19 mouse cellular contexts compared by ENCODE assay signal in genomic region chr19:57786699-57787098, GRCm38 (mm10).
DNase-seq lines count a peak whose midpoint lies in the region; ATAC-seq and TF ChIP-seq lines count a peak whose summit lies in the region.
"Had no signal": no experiment of that assay in that cellular context is flagged by ENCODE, and none has a peak within 500 bp of the region (broad histone marks: within the 10 kb centered on the region; RNA-seq: fewer than 3 reads in every experiment).

No protein-coding gene starts in this region.

- no peaks in the 10 kb centered on the region for H3K4me1 ChIP-seq in heart, embryonic 12.5 days (replicated peaks)
- no peaks in the 10 kb centered on the region; the same call in 1 of the 2 replicates for H3K4me1 ChIP-seq in limb, embryonic 12.5 days (replicated peaks)
- 0 out of 2 replicates have a peak, but pooled peaks cover 4% of the 10 kb centered on the region for H3K4me1 ChIP-seq in limb, embryonic 10.5 days

- 67% methylated on average over 5 of the region's 5 CpGs for WGBS in heart, embryonic 12.5 days
- 67% methylated on average over 5 of the region's 5 CpGs for WGBS in limb, embryonic 12.5 days
- 80% methylated on average over 5 of the region's 5 CpGs for WGBS in limb, embryonic 10.5 days

- ATAC-seq in heart, embryonic 12.5 days (ENCODE audit: insufficient number of reproducible peaks, low FRiP score): no peak
- ATAC-seq in limb, embryonic 12.5 days (ENCODE audit: insufficient number of reproducible peaks, insufficient read depth, low FRiP score, low TSS enrichment, low read depth): no peak
- ATAC-seq: CD4-positive, CD25-positive, alpha-beta regulatory T cell, adult 4 months; intestine, embryonic 16.5 days had no signal

- no peak for TF ChIP-seq POLR2A in brain, embryonic 14.5 days (IDR thresholded peaks at IDR 0.05; ENCODE audit: borderline replicate concordance, extremely low read depth, insufficient read depth, insufficient read length, poor library complexity, severe bottlenecking)

- H3K4me3 ChIP-seq in heart, embryonic 12.5 days: no peak overlapping the region
- no peak overlapping the region for H3K4me3 ChIP-seq in limb, embryonic 12.5 days (replicated peaks)
- H3K4me3 ChIP-seq in limb, embryonic 10.5 days: no peak overlapping the region
- H3K4me3 ChIP-seq: erythroblast, embryonic 14.5 days; heart, embryonic 10.5 days had no signal

- no peak overlapping the region for H3K4me2 ChIP-seq in heart, embryonic 12.5 days
- H3K4me2 ChIP-seq in limb, embryonic 12.5 days: no peak overlapping the region
- H3K4me2 ChIP-seq: midbrain, embryonic 11.5 days had no signal

- DNase-seq in heart, adult 8-10 months (ENCODE audit: low spot score): peak; percentile 7
- no peak for DNase-seq in limb, embryonic 10.5 days (ENCODE audit: low spot score)
- peak; percentile 56 for DNase-seq in brain, embryonic 14.5 days (ENCODE audit: low read depth)
- DNase-seq in embryo, embryonic 11 days: peak; percentile 8
- DNase-seq in liver: no peak
- DNase-seq: adrenal gland, adult 8-10 months; cerebellum, adult 18-20 months; heart, postnatal 4 days; left cerebral cortex, postnatal 4 days; lung, postnatal 10 days; thymus, adult 18-20 months had no signal

- H3K9ac ChIP-seq in heart, embryonic 12.5 days: no peak overlapping the region
- H3K9ac ChIP-seq in limb, embryonic 12.5 days (replicated peaks): no peak overlapping the region
- H3K9ac ChIP-seq: liver, embryonic 14.5 days had no signal

- no peaks in the 10 kb centered on the region; the same call in 1 of the 2 replicates for H3K36me3 ChIP-seq in heart, embryonic 12.5 days
- peaks cover 7% of the 10 kb centered on the region for H3K36me3 ChIP-seq in limb, embryonic 12.5 days
- H3K36me3 ChIP-seq in limb, embryonic 10.5 days: peaks cover 4% of the 10 kb centered on the region; the same call in 1 of the 2 replicates
- H3K36me3 ChIP-seq: heart, embryonic 10.5 days had no signal

- TF ChIP-seq CTCF in brain, embryonic 14.5 days (IDR thresholded peaks at IDR 0.05; ENCODE audit: borderline replicate concordance, extremely low read depth, insufficient read depth, insufficient read length): no peak

- no peaks in the 10 kb centered on the region for H3K9me3 ChIP-seq in heart, embryonic 12.5 days (replicated peaks)
- no peaks in the 10 kb centered on the region for H3K9me3 ChIP-seq in limb, embryonic 12.5 days
- H3K9me3 ChIP-seq in limb, embryonic 10.5 days (replicated peaks): no peaks in the 10 kb centered on the region
- H3K9me3 ChIP-seq: heart, embryonic 10.5 days had no signal

- H3K27me3 ChIP-seq in heart, embryonic 12.5 days (replicated peaks): no peaks in the 10 kb centered on the region
- H3K27me3 ChIP-seq in limb, embryonic 12.5 days: no peaks in the 10 kb centered on the region
- no peaks in the 10 kb centered on the region for H3K27me3 ChIP-seq in limb, embryonic 10.5 days (ENCODE audit: low read depth, poor library complexity, severe bottlenecking)

- H3K27ac ChIP-seq in heart, embryonic 12.5 days (ENCODE audit: poor library complexity, severe bottlenecking): no peak overlapping the region
- H3K27ac ChIP-seq in limb, embryonic 12.5 days: peak overlapping the region; percentile 31; the same call in 1 of the 2 replicates
- no peak overlapping the region for H3K27ac ChIP-seq in limb, embryonic 10.5 days
- H3K27ac ChIP-seq: heart, embryonic 10.5 days; liver, embryonic 14.5 days had no signal

Comparison
In these comparisons a context has a peak if more than half of its experiments do, and no peak if none do; other contexts are left out.
1. DNase-seq: peak in heart, adult 8-10 months (single experiment), brain, embryonic 14.5 days (single experiment) and embryo, embryonic 11 days (single experiment); none in limb, embryonic 10.5 days (single experiment) and liver (single experiment).